Mouse (Mus musculus) stomach, postnatal 0 days (tissue): ENCODE data around the gene Rragd.

Experiments used
- CTCF ChIP-seq: IDR thresholded peaks from 2 replicates; pipeline ENCODE4 v1.5.1; 2016; ENCODE audit warnings: antibody characterized with exemption, low read depth, mild to moderate bottlenecking, moderate library complexity
- EP300 ChIP-seq: optimal IDR thresholded peaks from 2 replicates; pipeline ENCODE3; 2016; ENCODE audit warnings: antibody characterized with exemption

- TF ChIP-seq EP300 = no peak
- TF ChIP-seq CTCF = no peak
These were observed 2.8 kb upstream of the Rragd start for GRCm38 (mm10) chr4:32980061-32980460.
